Mouse (Mus musculus) heart, embryonic 12.5 days (tissue): ENCODE data around the gene Inpp4a. TPM values are rescaled to one million over a fixed set of nuclear protein-coding genes. Genes with fewer than 3 reads are reported as not detected.
A peak's percentile ranks its signal among the peaks of the same experiment; 100 is the strongest.

Source experiments
- ATAC-seq: fragments of 200-750 bp; cut with Nextera tagmentation; 2 replicates; pipeline ENCODE4 v1.8.0; 2017; ENCODE audit warnings: moderate TSS enrichment, moderate library complexity; ENCODE audit not compliant: insufficient number of reproducible peaks, low FRiP score
- H3K27ac ChIP-seq: fragments of 300-500 bp; sonication (generic); 2 replicates; pipeline ENCODE4 v1.5.1; 2016; ENCODE audit warnings: mild to moderate bottlenecking, moderate library complexity; ENCODE audit not compliant: poor library complexity, severe bottlenecking
- H3K27me3 ChIP-seq: fragments of 300-500 bp; sonication (generic); replicated peaks from 2 replicates; pipeline ENCODE4 v1.6.1; 2016; ENCODE audit warnings: mild to moderate bottlenecking, moderate library complexity
- H3K36me3 ChIP-seq: fragments of 300-500 bp; sonication (generic); 2 replicates; pipeline ENCODE4 v1.6.1; 2016; ENCODE audit warnings: mild to moderate bottlenecking, moderate library complexity
- H3K4me1 ChIP-seq: fragments of 300-500 bp; sonication (generic); replicated peaks from 2 replicates; pipeline ENCODE4 v1.6.1; 2016; ENCODE audit warnings: mild to moderate bottlenecking
- H3K4me2 ChIP-seq: fragments of 300-500 bp; sonication (generic); 2 replicates; pipeline ENCODE4 v1.6.1; 2016; ENCODE audit warnings: mild to moderate bottlenecking, moderate library complexity
- H3K4me3 ChIP-seq: fragments of 300-500 bp; sonication (generic); 2 replicates; pipeline ENCODE4 v1.5.1; 2016; ENCODE audit warnings: mild to moderate bottlenecking
- H3K9ac ChIP-seq: fragments of 300-500 bp; sonication (generic); 2 replicates; pipeline ENCODE4 v1.6.1; 2016; ENCODE audit warnings: mild to moderate bottlenecking, moderate library complexity
- H3K9me3 ChIP-seq: fragments of 300-500 bp; sonication (generic); replicated peaks from 2 replicates; pipeline ENCODE4 v1.6.1; 2016; ENCODE audit warnings: mild to moderate bottlenecking, moderate library complexity
- WGBS: fragments of 180-500 bp; shearing (Covaris S2); methylation state at CpG from one replicate; pipeline ENCODE4 v1.1.7; 2016; 5-methylcytosine and 5-hydroxymethylcytosine counted together
- polyA plus RNA-seq: library from polyadenylated mRNA; unstranded; fragments of >200 nt; fragmentation: Nextera tagmentation; extraction: Ambion mirVana; gene quantifications from 2 replicates; pipeline ENCODE4 v1.2.1, GENCODE M21; 2016

Gene Inpp4a
- polyA plus RNA-seq, 1 experiment from 2014 or later: 15.4 TPM

GRCm38 (mm10) chr1:37386448-37386971 is 86.8 kb downstream of the Inpp4a start:
- no peak overlapping the region for H3K4me3 ChIP-seq
- peaks cover 20% of the 10 kb centered on the region for H3K36me3 ChIP-seq
- H3K4me1 ChIP-seq: peaks cover 51% of the 10 kb centered on the region
- H3K27ac ChIP-seq: peak overlapping the region; percentile 88
- no peak overlapping the region for H3K4me2 ChIP-seq
- ATAC-seq: peak; percentile 70
- no peaks in the 10 kb centered on the region for H3K9me3 ChIP-seq
- no peak overlapping the region for H3K9ac ChIP-seq
- 25% methylated on average over 7 of the region's 7 CpGs for WGBS
- H3K27me3 ChIP-seq: no peaks in the 10 kb centered on the region

GRCm38 (mm10) chr1:37393174-37393573 is 93.5 kb downstream of the Inpp4a start:
- Histone ChIP-seq H3K9ac (no peak overlapping the region), H3K27ac (no peak overlapping the region), H3K4me3 (no peak overlapping the region), H3K4me1 (peaks cover 13% of the 10 kb centered on the region), H3K4me2 (no peak overlapping the region), H3K9me3 (no peaks in the 10 kb centered on the region), H3K27me3 (no peaks in the 10 kb centered on the region), H3K36me3 (peaks cover 62% of the 10 kb centered on the region)
- ATAC-seq: no peak
- WGBS: 69% methylated on average over 5 of the region's 5 CpGs

GRCm38 (mm10) chr1:37396481-37396880 is 96.8 kb downstream of the Inpp4a start:
- 85% methylated on average over 1 of the region's 1 CpGs for WGBS
- no peak for ATAC-seq

GRCm38 (mm10) chr1:37398961-37399360 is 99.3 kb downstream of the Inpp4a start:
- Histone ChIP-seq H3K27me3 (no peaks in the 10 kb centered on the region), H3K36me3 (peaks cover 26% of the 10 kb centered on the region), H3K4me2 (no peak overlapping the region), H3K9me3 (no peaks in the 10 kb centered on the region), H3K4me1 (peaks cover 32% of the 10 kb centered on the region), H3K9ac (no peak overlapping the region), H3K27ac (peak overlapping the region; percentile 61; the same call in 1 of the 2 replicates), H3K4me3 (no peak overlapping the region)
- ATAC-seq: no peak
- whole genome bisulfite sequencing: 54% methylated on average over 3 of the region's 3 CpGs

More at GRCm38 (mm10) chr1:37396481-37396880, 96.8 kb downstream of the Inpp4a start:
- Histone ChIP-seq H3K4me2 (no peak overlapping the region), H3K9ac (no peak overlapping the region), H3K4me1 (peaks cover 32% of the 10 kb centered on the region), H3K36me3 (peaks cover 41% of the 10 kb centered on the region), H3K27me3 (no peaks in the 10 kb centered on the region), H3K27ac (no peak overlapping the region), H3K9me3 (no peaks in the 10 kb centered on the region), H3K4me3 (no peak overlapping the region)

GRCm38 (mm10) chr1:37399734-37400133 is 100.1 kb downstream of the Inpp4a start:
- 43% methylated on average over 8 of the region's 8 CpGs for WGBS
- ATAC-seq: 0 out of 2 replicates have a peak, but pooled peaks have one; percentile 7
- H3K36me3 ChIP-seq: peaks cover 19% of the 10 kb centered on the region
- H3K27me3 ChIP-seq: no peaks in the 10 kb centered on the region
- H3K27ac ChIP-seq: peak overlapping the region; percentile 61
- peaks cover 32% of the 10 kb centered on the region for H3K4me1 ChIP-seq
- no peak overlapping the region for H3K4me3 ChIP-seq
- no peaks in the 10 kb centered on the region for H3K9me3 ChIP-seq
- no peak overlapping the region for H3K9ac ChIP-seq
- peak overlapping the region; percentile 11 for H3K4me2 ChIP-seq

- ATAC-seq: no peak
- H3K4me2 ChIP-seq: no peak overlapping the region
- no peaks in the 10 kb centered on the region for H3K27me3 ChIP-seq
- H3K4me1 ChIP-seq: peaks cover 32% of the 10 kb centered on the region
- 52% methylated on average over 4 of the region's 4 CpGs for WGBS
- no peaks in the 10 kb centered on the region for H3K9me3 ChIP-seq
- H3K4me3 ChIP-seq: no peak overlapping the region
- no peak overlapping the region for H3K27ac ChIP-seq
- H3K9ac ChIP-seq: no peak overlapping the region
- H3K36me3 ChIP-seq: peaks cover 4% of the 10 kb centered on the region
These were observed 102.0 kb downstream of the Inpp4a start for GRCm38 (mm10) chr1:37401687-37402086.

GRCm38 (mm10) chr1:37405137-37405536 is 105.5 kb downstream of the Inpp4a start:
- H3K9ac ChIP-seq: no peak overlapping the region
- H3K4me3 ChIP-seq: no peak overlapping the region
- H3K4me2 ChIP-seq: no peak overlapping the region
- H3K9me3 ChIP-seq: no peaks in the 10 kb centered on the region
- no peaks in the 10 kb centered on the region for H3K27me3 ChIP-seq
- no peak overlapping the region for H3K27ac ChIP-seq
- 78% methylated on average over 2 of the region's 2 CpGs for WGBS
- peaks cover 5% of the 10 kb centered on the region; the same call in 1 of the 2 replicates for H3K4me1 ChIP-seq
- H3K36me3 ChIP-seq: peaks cover 2% of the 10 kb centered on the region; the same call in 1 of the 2 replicates
- no peak for ATAC-seq

- Histone ChIP-seq H3K36me3 (peaks cover 2% of the 10 kb centered on the region; the same call in 1 of the 2 replicates), H3K27ac (no peak overlapping the region), H3K27me3 (no peaks in the 10 kb centered on the region), H3K9ac (no peak overlapping the region), H3K9me3 (no peaks in the 10 kb centered on the region), H3K4me3 (no peak overlapping the region), H3K4me2 (no peak overlapping the region), H3K4me1 (peaks cover 5% of the 10 kb centered on the region; the same call in 1 of the 2 replicates)
- ATAC-seq: no peak
- WGBS: 79% methylated on average over 8 of the region's 8 CpGs
These were observed 107.6 kb downstream of the Inpp4a start for GRCm38 (mm10) chr1:37407228-37407627.

GRCm38 (mm10) chr1:37408059-37408458 is 108.4 kb downstream of the Inpp4a start:
- 78% methylated on average over 8 of the region's 8 CpGs for WGBS
- H3K27ac ChIP-seq: no peak overlapping the region
- no peak for ATAC-seq
- H3K36me3 ChIP-seq: peaks cover 3% of the 10 kb centered on the region; the same call in 1 of the 2 replicates
- no peaks in the 10 kb centered on the region for H3K27me3 ChIP-seq
- H3K4me2 ChIP-seq: no peak overlapping the region
- no peak overlapping the region for H3K4me3 ChIP-seq
- peaks cover 5% of the 10 kb centered on the region; the same call in 1 of the 2 replicates for H3K4me1 ChIP-seq
- H3K9me3 ChIP-seq: no peaks in the 10 kb centered on the region
- no peak overlapping the region for H3K9ac ChIP-seq

GRCm38 (mm10) chr1:37408678-37409077 is 109.0 kb downstream of the Inpp4a start:
- no peak overlapping the region for H3K9ac ChIP-seq
- H3K4me2 ChIP-seq: no peak overlapping the region
- no peak for ATAC-seq
- H3K27me3 ChIP-seq: no peaks in the 10 kb centered on the region
- 62% methylated on average over 3 of the region's 3 CpGs for whole genome bisulfite sequencing
- H3K4me1 ChIP-seq: peaks cover 5% of the 10 kb centered on the region; the same call in 1 of the 2 replicates
- no peak overlapping the region for H3K4me3 ChIP-seq
- no peak overlapping the region for H3K27ac ChIP-seq
- no peaks in the 10 kb centered on the region for H3K9me3 ChIP-seq
- peaks cover 5% of the 10 kb centered on the region; the same call in 1 of the 2 replicates for H3K36me3 ChIP-seq

- no peaks in the 10 kb centered on the region for H3K9me3 ChIP-seq
- ATAC-seq: no peak
- H3K27ac ChIP-seq: no peak overlapping the region
- H3K4me1 ChIP-seq: peaks cover 5% of the 10 kb centered on the region; the same call in 1 of the 2 replicates
- no peaks in the 10 kb centered on the region for H3K27me3 ChIP-seq
- no peak overlapping the region for H3K9ac ChIP-seq
- no peak overlapping the region for H3K4me2 ChIP-seq
- peaks cover 3% of the 10 kb centered on the region; the same call in 1 of the 2 replicates for H3K36me3 ChIP-seq
- no peak overlapping the region for H3K4me3 ChIP-seq
These were observed 110.0 kb downstream of the Inpp4a start for GRCm38 (mm10) chr1:37409647-37410046.

- H3K36me3 ChIP-seq: peaks cover 39% of the 10 kb centered on the region
- no peak for ATAC-seq
- H3K4me1 ChIP-seq: no peaks in the 10 kb centered on the region
- H3K27ac ChIP-seq: no peak overlapping the region
- 72% methylated on average over 1 of the region's 1 CpGs for WGBS
- H3K27me3 ChIP-seq: no peaks in the 10 kb centered on the region
- no peak overlapping the region for H3K9ac ChIP-seq
- no peak overlapping the region for H3K4me3 ChIP-seq
- no peak overlapping the region for H3K4me2 ChIP-seq
- H3K9me3 ChIP-seq: 0 out of 2 replicates have a peak, but pooled peaks cover 3% of the 10 kb centered on the region
These were observed 115.7 kb downstream of the Inpp4a start for GRCm38 (mm10) chr1:37415394-37415793.
